Mouse (Mus musculus) urinary bladder, adult 18-20 months (tissue): ENCODE results near the gene Hps3.

ENCODE experiments used
- DNase-seq, 2 experiments: peaks; one replicate each; pipeline ENCODE4 v3.0.0; 2022; ENCODE audit warnings: low spot score in 2 of 2, mixed read lengths in 2 of 2

Gene Hps3

GRCm38 (mm10) chr3:20007275-20007674, 27.8 kb downstream of the Hps3 start:
- no peak for DNase-seq

- no peak for DNase-seq
These were observed 29.5 kb downstream of the Hps3 start for GRCm38 (mm10) chr3:20005611-20006010.

- DNase-seq: no peak
These were observed 30.7 kb downstream of the Hps3 start for GRCm38 (mm10) chr3:20004422-20004821.

GRCm38 (mm10) chr3:20002786-20003185, 32.3 kb downstream of the Hps3 start:
- no peak for DNase-seq

- DNase-seq: no peak
These were observed 34.3 kb downstream of the Hps3 start for GRCm38 (mm10) chr3:20000806-20001205.

GRCm38 (mm10) chr3:19999551-19999950, 35.6 kb downstream of the Hps3 start:
- no peak for DNase-seq

GRCm38 (mm10) chr3:19992388-19992787, 42.7 kb downstream of the Hps3 start:
- DNase-seq: no peak

GRCm38 (mm10) chr3:19990031-19990430, 45.1 kb downstream of the Hps3 start:
- no peak for DNase-seq

GRCm38 (mm10) chr3:19986123-19986522, 49.0 kb downstream of the Hps3 start:
- no peak for DNase-seq

GRCm38 (mm10) chr3:19982846-19983245, 52.3 kb downstream of the Hps3 start:
- DNase-seq: no peak

- no peak for DNase-seq
These were observed 54.0 kb downstream of the Hps3 start for GRCm38 (mm10) chr3:19981156-19981555.

GRCm38 (mm10) chr3:19978474-19978873, 56.6 kb downstream of the Hps3 start:
- no peak for DNase-seq

- DNase-seq: no peak
These were observed 69.0 kb downstream of the Hps3 start for GRCm38 (mm10) chr3:19966072-19966471.

GRCm38 (mm10) chr3:19965239-19965638, 69.9 kb downstream of the Hps3 start:
- DNase-seq: no peak

- no peak for DNase-seq
These were observed 70.4 kb downstream of the Hps3 start for GRCm38 (mm10) chr3:19964625-19965188.

GRCm38 (mm10) chr3:19962769-19963513, 72.2 kb downstream of the Hps3 start:
- no peak for DNase-seq

GRCm38 (mm10) chr3:19961341-19961740, 73.8 kb downstream of the Hps3 start:
- DNase-seq: no peak

GRCm38 (mm10) chr3:19960570-19961114, 74.5 kb downstream of the Hps3 start:
- DNase-seq: no peak

GRCm38 (mm10) chr3:19958983-19959382, 76.1 kb downstream of the Hps3 start:
- DNase-seq: no peak

GRCm38 (mm10) chr3:19958031-19958430, 77.1 kb downstream of the Hps3 start:
- DNase-seq: no peak

GRCm38 (mm10) chr3:19956885-19957284, 78.2 kb downstream of the Hps3 start, which contains the start of gene Cp:
Gene Cp, plus strand, starts transcription at chr3:19957054.
- no peak for DNase-seq

GRCm38 (mm10) chr3:19953865-19954264, 81.2 kb downstream of the Hps3 start:
- peak; percentile 4 to 63 for DNase-seq

- DNase-seq: no peak
These were observed 81.7 kb downstream of the Hps3 start for GRCm38 (mm10) chr3:19953425-19953824.
